Mouse (Mus musculus): ENCODE measurements around the gene Fhad1. TPM values are rescaled to one million over a fixed set of nuclear protein-coding genes. Genes with fewer than 3 reads are reported as not detected.
A peak's percentile ranks its signal among the peaks of the same experiment; 100 is the strongest.

The Fhad1 gene
- total RNA-seq, 2 experiments from 2014 or later, result 0.83 TPM; not detected in 1

DNA sequence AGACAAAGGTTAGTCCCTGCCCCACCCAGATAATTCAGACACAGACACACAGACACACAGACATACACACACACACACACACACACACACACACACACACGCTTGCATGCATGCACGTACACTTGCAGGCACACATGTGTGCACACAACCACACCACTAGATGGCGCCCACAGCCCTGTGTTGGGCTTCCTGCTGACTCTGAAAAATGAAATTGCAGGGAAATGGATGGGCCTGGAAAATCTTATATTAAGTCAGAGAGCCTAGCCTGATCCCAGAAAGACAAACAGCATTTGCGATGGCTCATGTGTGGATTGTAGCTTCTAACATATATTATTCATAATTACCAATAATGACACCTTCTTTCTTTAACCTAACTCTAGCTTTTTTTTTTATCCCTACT is 38.7 kb downstream of the Fhad1 start:
- DNase-seq, result no peak

DNA sequence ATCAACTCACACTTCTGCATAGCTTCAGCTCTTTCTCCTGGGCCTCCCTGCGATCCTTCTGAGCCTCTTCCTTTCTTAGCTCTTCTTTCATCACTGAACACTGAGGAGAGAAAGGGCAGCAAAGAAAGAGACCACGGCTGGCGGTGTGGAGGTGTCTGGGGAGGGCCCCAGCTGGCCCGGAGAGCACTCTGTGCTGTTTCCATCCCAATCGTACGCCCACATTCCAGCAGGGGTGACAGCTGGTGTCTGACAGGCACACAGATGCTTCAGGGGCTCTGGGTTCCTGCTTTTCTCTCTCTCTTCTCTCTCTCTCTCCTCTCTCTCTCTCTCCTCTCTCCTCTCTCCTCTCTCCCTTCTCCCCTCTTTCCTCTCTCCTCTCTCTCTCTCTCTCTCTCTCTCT is 50.3 kb downstream of the Fhad1 start:
- no peak for DNase-seq

DNA sequence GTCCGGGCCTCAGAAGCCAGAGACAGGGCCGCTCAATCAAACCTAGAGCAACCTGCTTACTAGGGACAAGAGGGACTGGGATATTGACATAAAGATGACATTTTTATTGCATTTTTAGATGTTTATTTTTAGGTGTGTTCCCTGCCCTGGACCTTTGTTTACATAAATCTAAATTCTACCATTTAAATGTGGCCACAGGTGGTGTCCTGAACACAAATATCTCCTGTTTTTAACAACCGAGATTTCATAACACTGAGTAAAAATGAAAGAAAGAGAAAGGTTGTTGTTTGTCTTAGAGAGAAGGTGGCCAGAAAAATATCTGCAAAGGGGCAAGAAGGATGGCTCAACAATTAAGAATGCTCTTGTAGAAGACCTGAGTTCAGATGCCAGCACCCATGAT is 51.0 kb downstream of the Fhad1 start:
- no peak for DNase-seq

DNA sequence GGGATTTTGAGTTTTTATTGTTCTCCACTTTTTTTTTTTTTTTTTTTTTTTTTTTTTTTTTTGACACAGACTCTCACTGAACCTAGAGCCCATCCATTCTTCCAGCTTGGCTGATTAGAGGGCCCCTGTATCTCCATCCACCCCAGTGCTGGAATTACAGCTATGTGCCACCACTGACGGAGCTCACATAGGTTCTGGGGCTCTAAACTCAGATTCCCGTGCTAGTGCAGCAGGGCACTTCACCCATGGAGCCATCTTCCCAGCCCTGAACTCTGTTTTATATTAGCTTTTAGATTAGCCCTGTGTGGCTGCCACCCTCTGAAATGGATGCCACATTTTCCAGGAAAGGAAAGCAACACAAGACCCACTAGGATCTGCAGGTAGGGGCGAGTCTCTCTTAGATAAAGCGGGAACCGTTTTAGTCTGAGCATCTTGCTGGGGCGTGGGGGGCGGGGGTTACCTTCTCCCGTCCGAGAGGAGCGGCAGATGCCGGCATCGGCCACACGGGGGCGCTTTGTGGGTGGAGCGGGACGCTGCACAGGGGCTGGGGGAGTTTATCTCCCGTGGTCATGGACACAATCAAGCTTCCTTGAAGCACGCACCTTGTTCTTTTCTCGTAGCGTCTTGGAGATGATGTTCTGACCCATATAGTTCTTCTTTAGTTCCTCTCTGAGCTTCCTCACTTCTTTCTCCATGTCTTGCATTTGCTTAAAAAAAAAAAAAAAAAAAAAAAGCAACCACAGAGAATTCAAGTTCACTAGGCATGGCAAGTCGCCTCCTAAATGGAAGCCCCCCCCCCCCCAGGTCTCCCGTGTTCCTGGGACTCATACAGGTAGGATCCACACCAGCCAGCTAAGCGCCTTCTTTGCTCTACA is 51.8 kb downstream of the Fhad1 start:
- no peak for DNase-seq

DNA sequence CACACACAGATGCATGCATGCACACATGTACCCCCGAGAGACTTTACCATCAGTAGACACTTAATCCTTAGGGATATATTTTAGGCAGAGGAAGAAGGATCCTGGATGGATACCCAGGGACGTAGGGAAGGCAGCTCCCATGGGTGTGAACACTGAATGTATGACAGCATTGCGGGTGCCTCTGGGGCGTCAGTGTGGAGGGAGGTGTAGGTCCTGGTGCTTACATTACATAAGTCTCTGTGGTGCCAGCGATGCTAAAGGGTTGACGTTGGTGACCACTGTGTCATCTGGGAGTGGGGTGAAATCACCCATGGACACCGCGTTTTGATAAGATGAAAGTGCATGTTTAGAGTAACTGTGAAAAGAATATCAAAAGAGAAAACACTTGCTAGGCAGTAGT is 54.8 kb downstream of the Fhad1 start:
- no peak for DNase-seq

DNA sequence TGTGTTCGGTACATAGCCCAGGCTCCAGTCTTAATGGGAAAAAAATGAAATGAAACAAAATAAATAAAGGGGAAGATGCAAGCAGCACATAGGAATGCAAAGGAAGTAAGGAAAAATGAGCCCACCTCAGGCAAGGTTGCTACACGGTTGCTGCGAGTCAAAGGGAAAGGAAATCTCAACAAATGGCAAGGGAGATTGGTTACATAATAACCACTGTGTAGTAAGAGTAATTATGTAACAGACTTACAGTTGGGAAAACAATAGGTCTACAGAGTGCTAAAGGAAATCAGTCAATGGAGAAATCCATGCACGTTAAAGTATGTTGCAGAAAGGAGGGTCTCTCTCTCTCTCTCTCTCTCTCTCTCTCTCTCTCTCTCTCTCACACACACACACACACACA is 55.3 kb downstream of the Fhad1 start:
- no peak for DNase-seq

DNA sequence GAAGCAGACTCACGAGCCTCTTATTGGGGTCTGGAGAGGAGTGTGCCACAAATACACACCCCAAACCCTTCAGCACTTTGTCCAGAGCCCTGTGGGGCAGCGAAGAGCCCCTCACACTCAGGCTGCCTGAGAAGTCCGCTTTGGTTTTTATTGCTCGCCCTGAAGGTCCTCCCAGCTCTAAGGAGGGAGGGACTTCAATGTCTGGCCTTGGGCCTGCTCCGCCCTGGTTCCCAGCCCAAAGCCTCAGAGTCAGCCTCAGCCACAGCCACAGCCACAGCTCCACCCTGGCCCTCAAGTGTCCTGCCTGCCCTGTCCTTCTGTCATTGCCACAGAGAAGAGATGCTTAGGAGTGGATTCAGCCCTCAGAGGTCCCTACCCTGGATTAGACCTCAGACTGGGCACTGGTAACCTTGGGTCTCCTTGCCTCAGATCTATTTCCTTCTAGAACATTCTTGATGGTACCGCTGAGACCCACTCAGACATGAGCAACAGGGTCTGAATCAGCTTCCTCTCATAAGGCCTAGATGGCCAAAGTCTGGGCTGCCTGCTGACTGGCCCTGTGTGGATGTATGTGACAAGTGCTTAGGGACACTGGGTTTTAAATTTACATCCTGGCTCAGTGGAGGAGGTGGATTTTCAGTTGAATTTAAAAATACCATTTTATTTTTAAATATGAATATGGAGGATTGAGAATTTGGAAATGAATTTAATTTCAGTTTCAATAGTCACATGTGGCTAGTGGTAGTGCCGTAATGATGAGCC is 56.1 kb downstream of the Fhad1 start:
- peak; percentile 38 for DNase-seq

DNA sequence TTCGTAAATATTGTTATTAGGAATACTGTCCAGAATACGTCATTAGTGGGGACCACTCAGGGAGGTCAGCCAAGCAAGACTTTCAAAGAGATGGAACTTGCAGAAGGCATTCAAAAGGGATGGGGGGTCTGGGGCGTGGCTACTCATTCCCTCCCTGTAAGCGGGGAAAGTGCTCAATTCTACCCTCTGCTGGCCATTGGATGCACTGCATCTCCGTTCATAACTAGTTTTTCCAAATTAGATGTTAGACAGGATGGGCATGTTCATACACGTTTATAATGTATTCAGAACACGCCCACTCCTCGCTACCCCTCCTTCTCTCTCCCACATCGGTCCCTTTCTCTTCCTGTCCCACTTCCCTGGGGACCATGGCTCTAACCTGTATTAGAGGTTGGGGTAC is 56.7 kb downstream of the Fhad1 start:
- DNase-seq, result peak; percentile 40

DNA sequence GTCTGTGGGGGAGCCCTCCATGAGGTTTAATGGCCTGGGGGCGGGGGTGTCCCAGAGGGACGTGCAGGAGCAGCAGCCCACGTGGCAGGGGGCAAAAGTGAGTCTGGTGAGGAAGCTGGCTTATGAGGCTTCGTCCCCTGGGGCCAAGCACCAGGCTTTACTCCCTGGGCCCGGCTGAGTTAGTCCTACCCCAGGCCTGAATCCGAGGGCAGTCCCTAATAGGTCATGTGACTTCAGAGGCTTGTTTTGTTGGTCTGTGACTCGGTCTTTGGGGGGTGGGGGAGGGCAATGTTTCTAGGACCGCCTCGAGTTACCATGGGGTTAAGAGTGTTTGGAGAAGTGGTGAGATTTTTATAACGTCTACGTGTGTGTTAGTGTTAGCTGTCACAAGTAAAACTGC is 57.1 kb downstream of the Fhad1 start:
- DNase-seq, result no peak

DNA sequence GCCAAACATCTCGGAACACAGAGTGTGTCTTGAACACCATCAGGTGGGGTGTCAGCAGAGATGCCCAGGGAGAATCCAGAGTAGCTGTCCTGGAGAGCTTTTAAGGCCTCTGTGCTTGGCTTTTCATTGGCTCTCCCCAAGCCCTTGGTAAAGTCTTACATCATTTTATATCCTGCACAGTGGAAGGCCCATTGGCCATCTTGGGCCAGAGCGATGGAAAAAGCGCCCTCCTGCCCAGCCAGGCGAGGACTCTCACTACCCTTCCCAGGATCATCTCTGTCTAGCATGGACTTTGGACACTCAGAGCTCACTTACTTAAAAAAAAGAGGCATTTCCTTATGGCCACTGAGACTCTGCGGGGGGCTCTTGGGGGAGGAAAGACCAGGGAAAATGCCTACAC is 58.0 kb downstream of the Fhad1 start:
- DNase-seq, result no peak

DNA sequence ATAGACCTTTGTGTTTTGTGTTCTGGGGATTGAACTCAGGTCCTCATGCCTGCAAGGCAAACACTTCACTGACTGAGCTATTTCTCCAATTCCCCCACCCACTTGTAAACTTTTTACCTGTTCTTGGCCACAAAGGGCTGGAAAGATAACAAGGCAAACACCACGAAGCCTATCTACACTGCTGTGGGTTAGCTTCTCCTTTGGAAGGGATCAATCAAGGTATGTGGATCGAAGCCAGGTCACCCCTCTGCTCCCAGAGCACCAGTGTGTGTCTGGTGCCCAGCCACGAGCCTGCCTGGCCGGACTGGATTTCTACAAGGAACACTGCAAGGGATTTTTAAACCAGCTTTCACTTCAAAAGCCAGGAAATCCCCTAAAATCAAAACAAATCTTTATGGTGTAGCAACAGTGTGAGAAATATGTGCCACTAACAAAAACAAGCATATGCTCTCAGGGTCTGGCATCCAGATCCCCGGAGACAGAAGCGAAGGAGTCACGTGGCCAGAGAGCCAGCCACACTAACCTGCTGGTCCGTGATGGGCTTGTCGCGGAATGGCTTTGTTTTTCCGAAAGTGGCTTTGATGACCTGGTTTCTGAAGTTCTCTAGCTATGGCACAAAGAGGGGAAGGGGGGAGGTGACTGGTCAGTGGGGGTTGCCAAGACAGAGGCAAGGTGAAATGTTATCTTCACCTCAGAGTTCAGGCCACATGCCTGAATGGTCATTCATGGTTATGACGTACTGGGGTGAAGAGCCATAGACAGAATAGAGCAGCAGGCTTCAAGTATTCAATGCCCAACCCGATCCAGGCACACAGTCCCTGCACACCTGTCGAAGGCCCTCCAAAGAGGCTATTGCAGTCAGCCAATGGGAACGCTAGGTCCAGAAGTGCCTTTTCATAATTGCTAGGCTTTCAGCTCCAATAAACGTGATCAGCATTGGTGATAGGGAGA is 59.8 kb downstream of the Fhad1 start:
- no peak for DNase-seq

DNA sequence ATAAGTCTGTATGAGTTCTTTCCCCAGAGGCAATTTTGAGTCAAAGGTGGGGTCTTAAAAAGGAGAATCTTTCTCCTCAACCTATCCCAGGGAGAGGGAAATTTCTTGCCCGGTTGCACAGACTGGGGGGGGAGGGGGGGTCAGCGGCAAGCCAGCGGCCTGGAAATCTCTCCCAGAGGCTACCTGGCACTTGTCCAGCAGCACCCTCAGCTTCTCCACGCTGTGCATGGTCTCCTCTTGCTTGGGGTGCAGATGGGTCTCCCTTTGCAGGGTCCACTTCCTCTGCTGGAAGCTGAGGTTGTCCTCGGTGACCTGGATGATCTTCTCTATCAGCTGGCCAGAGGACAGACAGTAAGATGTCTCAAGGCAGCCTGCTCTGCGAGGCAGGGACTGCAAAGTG is 61.0 kb downstream of the Fhad1 start:
- no peak for DNase-seq

DNA sequence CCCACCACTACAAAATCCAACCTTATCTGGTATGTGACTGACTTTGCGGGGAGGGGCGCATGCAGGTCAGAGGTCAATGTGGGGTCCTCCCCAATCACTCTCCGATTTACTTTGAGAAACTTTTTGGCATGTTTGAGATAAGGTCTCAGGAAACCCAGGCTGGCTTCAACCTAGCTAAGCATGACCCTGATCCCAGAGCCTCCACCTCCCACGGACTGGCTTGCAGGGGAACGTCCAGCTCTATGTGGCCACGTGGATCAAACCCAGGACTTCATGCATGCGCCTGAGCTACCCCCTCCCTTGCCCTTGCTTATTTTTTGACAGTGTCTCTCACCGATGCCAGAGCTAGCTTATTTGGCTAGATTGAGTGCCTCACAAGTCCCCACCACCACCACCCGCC is 61.6 kb downstream of the Fhad1 start:
- no peak for DNase-seq

DNA sequence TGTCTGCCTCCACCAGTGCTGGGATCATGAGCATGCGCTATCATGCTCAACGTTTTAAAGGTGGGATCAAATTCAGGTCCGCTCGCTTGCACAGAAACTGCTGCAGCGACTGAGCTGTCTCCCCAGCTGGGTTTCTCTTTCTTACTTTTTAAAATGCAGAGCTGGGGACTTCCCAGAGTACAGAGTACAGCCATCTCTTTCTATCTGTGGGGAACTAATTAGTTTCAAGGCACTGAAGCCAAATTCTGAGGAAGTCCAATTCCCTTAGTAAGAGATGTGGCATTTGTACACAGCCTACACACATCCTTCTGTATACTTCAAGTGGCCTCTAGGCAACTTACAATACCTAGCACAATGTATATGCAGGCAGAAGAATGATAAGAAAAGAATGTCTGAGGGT is 62.1 kb downstream of the Fhad1 start:
- no peak for DNase-seq

DNA sequence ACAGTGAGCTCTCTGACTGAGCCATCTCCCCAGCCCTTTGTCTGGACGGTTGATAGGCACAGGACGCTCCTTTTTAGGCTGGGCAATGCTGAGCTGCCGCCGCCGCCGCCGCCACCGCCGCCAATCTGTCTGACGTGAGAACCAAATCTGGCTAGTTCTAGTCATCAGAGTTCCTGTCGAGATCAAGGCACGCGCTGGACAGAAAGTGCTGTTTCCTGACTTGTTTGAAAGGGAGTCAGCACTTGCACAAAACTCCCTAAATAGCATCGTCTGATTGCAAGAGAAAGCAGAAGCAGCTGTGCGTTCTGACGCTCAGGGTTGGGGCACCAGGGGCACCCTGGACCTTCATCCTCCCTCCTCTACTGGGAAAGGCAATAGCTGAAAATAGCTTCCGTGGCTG is 62.8 kb downstream of the Fhad1 start:
- DNase-seq, result peak; percentile 22

DNA sequence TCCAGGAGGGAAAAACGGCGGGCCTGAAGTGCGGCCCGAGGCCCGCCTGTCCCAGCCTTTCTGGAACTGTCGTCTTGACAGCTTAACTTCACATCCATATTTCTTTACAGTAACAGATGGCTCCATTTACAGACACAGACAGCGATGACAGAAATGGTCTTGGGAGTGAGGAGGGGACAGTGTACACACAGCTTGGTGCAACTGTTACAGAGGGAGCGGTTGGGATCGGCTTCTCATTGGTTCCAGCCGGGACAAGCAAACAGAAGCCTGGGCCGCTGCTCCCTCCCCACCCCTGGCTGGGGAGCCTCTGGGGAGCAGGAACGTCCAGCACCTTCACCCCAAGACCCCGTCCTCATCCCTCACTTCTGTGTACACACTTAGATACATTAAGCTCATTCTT is 65.4 kb downstream of the Fhad1 start:
- no peak for DNase-seq

DNA sequence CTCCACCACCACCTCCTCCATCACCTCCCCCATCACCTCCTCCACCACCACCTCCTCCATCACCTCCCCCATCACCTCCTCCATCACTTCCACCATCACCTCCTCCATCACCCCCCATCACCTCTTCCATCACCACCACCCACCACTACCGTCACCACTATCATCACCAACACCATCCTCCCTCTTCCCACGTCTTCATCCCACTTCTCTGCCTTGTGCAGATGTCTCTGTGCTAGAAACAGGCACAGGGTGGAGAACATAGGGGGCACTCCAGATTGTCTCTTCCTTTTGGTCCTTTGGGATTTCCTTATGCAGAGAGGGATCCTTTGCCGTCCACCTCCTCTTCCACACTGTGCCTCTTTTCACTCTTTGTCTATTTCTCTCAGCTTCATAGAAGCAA is 66.1 kb downstream of the Fhad1 start:
- no peak for DNase-seq

DNA sequence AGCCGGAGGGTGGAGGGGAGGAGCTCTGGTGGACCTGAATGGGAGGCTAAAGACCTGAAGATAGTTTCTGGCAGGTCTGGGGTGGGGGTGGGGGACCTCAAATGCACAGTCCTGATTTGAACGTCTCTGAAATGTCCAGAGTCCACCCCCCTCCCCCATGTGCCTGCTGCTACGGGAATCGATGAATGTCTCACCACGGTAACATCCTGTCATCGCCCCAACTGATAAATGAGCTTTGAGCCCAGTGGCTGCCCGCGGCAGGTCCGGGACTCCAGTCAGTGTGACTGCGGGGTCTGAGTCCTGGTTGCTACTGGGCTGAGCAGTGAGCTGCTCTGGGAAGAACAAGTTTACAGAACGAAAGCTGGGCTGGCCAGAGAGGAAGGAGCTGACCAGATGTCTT is 72.5 kb downstream of the Fhad1 start:
- no peak for DNase-seq

DNA sequence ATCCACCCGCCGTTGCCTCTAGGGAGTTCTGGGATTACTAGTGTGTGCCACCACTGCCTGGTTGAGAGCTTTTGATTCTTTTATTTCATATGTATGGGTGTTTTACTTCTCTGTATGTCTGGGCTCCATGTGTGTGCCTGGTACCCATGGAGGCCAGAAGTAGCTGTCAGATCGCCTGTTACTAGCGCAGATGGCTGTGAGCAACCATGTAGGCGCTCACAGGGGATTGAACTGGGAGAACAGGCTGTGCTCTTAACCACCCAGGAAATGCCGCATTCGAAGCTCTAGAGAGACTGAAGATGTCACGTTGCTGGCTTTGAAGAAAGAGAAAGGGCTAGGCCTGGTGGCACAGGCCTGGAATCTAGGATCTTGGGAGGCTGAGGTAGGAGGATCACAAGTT is 73.6 kb downstream of the Fhad1 start:
- DNase-seq, result no peak

DNA sequence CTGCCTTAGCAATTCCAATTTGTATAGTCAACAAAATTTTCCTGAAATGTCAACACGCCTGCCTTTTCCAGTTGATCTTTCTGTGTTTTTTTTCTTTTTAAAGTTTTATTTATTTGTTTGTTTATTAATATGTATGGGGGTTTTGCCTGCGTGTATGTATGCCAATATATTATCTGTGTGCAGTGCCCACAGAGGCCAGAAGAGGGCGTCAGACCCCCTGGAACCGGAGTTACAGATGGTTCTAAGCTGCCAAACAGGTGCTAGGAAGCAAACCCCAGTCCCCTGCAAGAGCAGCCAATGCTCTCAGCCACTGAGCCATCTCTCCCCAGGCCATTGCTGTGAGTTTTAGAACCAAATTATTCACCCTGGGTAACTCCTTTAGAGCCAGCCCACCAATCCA is 76.3 kb downstream of the Fhad1 start:
- no peak for DNase-seq

DNA sequence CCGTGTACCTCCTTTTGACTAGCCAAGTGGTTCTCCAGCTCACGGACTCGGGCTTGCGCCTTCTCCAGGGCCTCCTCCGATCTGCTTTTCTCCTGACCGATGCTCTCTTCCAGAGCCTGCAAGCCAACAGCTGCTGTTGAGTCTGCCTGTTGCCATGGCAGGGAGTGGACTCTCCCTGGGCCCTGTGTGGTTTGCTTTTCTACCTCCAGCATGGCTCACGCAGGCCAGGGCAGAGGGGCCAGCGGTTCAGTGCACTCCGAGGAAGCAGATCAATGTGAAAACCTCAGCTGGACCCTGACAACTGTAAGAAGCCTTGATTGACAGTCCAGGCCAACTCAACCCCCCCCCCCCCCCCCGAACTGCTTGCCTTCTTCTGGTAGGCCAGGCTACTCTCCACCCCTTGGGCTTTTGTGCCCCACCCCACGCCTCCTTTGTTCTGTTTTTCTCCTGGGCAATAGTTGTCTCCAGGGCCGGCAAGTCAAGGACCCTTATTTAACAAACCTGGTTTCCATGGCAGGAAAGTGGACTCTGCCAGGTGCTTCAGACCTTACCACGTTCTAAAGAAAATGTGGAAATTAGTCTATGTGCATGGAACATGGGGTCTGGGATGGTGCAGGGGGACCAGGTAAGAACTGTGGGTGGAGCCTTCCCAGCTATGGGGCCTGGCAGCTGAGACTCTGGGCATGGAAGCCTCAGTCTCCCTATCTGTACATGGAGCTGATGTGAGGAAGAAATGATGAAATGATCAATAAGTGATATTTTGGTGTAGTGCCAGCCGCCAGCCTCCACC is 81.9 kb downstream of the Fhad1 start:
- DNase-seq, result no peak

DNA sequence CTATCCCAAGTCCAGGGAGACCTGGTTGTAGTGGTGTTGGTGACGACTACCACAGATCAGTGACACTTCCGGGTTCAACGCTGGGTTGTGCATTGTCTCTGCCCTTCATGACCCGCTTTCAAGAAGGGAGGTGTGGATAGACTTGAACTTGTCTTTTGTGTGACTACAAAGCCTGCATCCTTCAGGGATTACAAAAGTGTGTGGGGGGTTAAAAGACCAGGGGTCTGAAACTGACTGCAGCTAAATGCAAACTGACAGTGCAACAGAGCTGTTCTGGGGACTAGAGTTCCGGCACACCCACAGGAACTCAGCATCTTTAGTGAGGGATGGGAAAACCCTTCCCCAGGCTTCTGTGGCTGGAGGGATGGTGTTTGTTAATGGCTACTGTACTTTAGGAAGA is 83.4 kb downstream of the Fhad1 start:
- no peak for DNase-seq

Data from gastrocnemius, postnatal 25 days (tissue).